Mouse (Mus musculus): ENCODE data around the gene Fam160a2. TPM values are rescaled to one million over a fixed set of nuclear protein-coding genes. Genes with fewer than 3 reads are reported as not detected.
"Not testable (repeated sequence)": the region's sequence is repeated elsewhere in the genome, so short reads cannot be mapped to it uniquely, and the experiment has no call there.

The Fam160a2 gene
- polyA plus RNA-seq, 1 experiment: 14.5 TPM

DNA sequence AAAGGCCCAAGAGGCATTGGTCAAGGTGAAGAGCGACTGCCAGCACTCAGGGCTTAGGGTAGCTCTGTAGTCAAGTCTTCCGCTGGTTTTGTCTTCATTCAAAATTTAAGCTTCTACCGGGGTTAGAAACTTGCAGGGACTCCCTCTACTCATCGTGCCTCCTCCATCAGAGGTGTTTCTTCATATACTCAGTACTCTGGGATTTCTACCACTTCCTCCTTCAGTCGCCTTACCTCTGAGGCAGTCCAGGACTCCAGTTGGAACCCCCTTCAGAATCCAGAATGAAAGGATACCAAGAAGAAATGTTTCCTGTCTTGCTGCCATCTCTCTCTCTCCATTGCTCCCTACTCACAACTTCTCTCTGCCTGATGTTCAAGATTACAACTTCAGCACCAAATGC is 32.6 kb downstream of the Fam160a2 start:
- Histone ChIP-seq H3K27ac (replicated peaks; ENCODE audit: low read depth, low read length) (no peak overlapping the region), H3K4me3 (ENCODE audit: insufficient read depth, low read depth, low read length) (no peak overlapping the region)

GRCm38 (mm10) chr7:105361713-105362112 is 38.1 kb downstream of the Fam160a2 start:
- H3K27ac ChIP-seq (replicated peaks; ENCODE audit: low read depth, low read length): no peak overlapping the region
- H3K4me3 ChIP-seq (ENCODE audit: insufficient read depth, low read depth, low read length): no peak overlapping the region
- no peaks in the 10 kb centered on the region for H3K4me1 ChIP-seq (ENCODE audit: control insufficient read depth, insufficient read depth, insufficient read length, low read length)

More for the DNA sequence above, 32.6 kb downstream of the Fam160a2 start:
- no peaks in the 10 kb centered on the region for H3K4me1 ChIP-seq (ENCODE audit: control insufficient read depth, insufficient read depth, insufficient read length, low read length)

DNA sequence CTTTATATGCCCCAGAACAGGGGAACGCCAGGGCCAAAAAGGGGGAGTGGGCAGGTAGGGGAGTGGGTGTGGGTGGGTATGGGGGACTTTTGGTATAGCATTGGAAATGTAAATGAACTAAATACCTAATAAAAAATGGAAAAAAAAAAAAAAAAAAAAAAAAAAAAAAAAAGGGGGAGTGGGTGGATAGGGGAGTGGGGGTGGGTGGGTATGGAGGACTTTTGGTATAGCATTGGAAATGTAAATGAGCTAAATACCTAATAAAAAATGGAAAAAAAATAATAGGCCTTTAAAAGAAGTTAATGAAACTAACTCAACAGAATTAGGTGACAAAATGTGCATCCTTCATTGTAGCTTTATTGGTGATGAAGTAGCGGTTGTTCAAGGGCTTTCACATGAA is 43.4 kb downstream of the Fam160a2 start:
- H3K27ac ChIP-seq (replicated peaks; ENCODE audit: low read depth, low read length); H3K4me1 ChIP-seq (ENCODE audit: control insufficient read depth, insufficient read depth, insufficient read length, low read length); H3K4me3 ChIP-seq (ENCODE audit: insufficient read depth, low read depth, low read length): not testable (repeated sequence)

GRCm38 (mm10) chr7:105356064-105356463 is 43.8 kb downstream of the Fam160a2 start:
- not testable (repeated sequence) for H3K4me3 ChIP-seq (ENCODE audit: insufficient read depth, low read depth, low read length); H3K27ac ChIP-seq (replicated peaks; ENCODE audit: low read depth, low read length); H3K4me1 ChIP-seq (ENCODE audit: control insufficient read depth, insufficient read depth, insufficient read length, low read length)

- Histone ChIP-seq H3K4me3 (ENCODE audit: insufficient read depth, low read depth, low read length) (no peak overlapping the region), H3K4me1 (ENCODE audit: control insufficient read depth, insufficient read depth, insufficient read length, low read length) (no peaks in the 10 kb centered on the region), H3K27ac (replicated peaks; ENCODE audit: low read depth, low read length) (no peak overlapping the region)
Observed at GRCm38 (mm10) chr7:105342752-105343151, 57.1 kb downstream of the Fam160a2 start.

GRCm38 (mm10) chr7:105342170-105342569 is 57.7 kb downstream of the Fam160a2 start, which contains the start of gene Olfr691:
Gene Olfr691, minus strand, starts transcription at chr7:105342270.
- Histone ChIP-seq H3K4me1 (ENCODE audit: control insufficient read depth, insufficient read depth, insufficient read length, low read length) (no peaks in the 10 kb centered on the region), H3K27ac (replicated peaks; ENCODE audit: low read depth, low read length) (no peak within 1 kb of the TSS), H3K4me3 (ENCODE audit: insufficient read depth, low read depth, low read length) (no peak within 1 kb of the TSS)

DNA sequence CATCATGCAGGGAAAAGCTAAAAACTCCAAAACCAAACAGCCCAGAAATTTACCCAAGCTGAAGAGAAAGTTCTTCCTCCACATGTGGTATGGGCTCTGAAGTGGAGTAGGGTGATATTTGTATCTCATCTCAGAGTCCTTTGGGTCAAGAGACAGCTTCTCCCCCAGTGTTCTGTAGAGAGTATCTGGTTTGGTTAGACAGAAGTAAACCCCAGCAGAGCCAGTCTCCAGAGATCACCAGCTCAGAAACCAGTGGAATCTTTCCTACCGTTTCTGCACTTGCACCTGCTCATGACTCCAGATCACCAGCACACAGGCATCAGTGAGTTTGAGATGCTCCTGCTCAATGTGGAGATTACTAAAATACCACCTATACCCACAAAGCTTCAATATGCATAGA is 65.8 kb downstream of the Fam160a2 start, which contains the start of gene Olfr690:
Gene Olfr690 (minus strand): TSS at position 101 of the 400 bp plus-strand sequence.
- Histone ChIP-seq H3K27ac (replicated peaks; ENCODE audit: low read depth, low read length) (no peak within 1 kb of the TSS), H3K4me1 (ENCODE audit: control insufficient read depth, insufficient read depth, insufficient read length, low read length) (no peaks in the 10 kb centered on the region), H3K4me3 (ENCODE audit: insufficient read depth, low read depth, low read length) (no peak within 1 kb of the TSS)

DNA sequence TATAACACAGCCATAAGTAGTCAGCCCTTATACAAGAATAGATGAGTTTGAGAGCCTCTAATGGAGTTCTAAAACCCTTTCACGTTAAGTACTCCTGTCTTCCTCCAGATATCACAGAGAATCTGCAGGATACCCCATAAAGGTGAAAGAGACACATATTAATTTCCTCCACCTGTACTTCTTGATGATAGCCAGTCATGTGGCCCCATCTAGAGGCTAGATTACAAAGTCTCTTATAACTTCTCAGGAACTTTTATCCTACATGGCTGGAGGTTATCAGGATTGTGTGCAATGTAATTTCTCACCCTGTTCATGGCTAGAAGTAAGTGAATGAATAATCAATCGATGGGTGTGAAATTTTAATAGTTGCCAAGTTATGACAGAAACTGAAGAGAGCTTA is 74.6 kb downstream of the Fam160a2 start:
- no peaks in the 10 kb centered on the region for H3K4me1 ChIP-seq (ENCODE audit: control insufficient read depth, insufficient read depth, insufficient read length, low read length)
- H3K4me3 ChIP-seq (ENCODE audit: insufficient read depth, low read depth, low read length): no peak overlapping the region
- H3K27ac ChIP-seq (replicated peaks; ENCODE audit: low read depth, low read length): no peak overlapping the region

Other genes starting within 250 kb of the Fam160a2 start
- gene Olfr684, start 236.4 kb downstream of the Fam160a2 start, polyA plus RNA-seq (2012; ENCODE audit: insufficient read depth, insufficient read length, missing spikeins): not detected in 2 replicates
- not detected in 2 replicates for gene Olfr685, start 214.0 kb downstream of the Fam160a2 start, polyA plus RNA-seq (2012; ENCODE audit: insufficient read depth, insufficient read length, missing spikeins)
- not detected in 2 replicates for gene Olfr686, start 192.6 kb downstream of the Fam160a2 start, polyA plus RNA-seq (2012; ENCODE audit: insufficient read depth, insufficient read length, missing spikeins)
- gene Olfr688, start 112.0 kb downstream of the Fam160a2 start, polyA plus RNA-seq (2012; ENCODE audit: insufficient read depth, insufficient read length, missing spikeins): not detected in 2 replicates
- gene Olfr689, start 88.9 kb downstream of the Fam160a2 start, polyA plus RNA-seq (2012; ENCODE audit: insufficient read depth, insufficient read length, missing spikeins): not detected in 2 replicates
- gene Olfr690, start 66.0 kb downstream of the Fam160a2 start, polyA plus RNA-seq (2012; ENCODE audit: insufficient read depth, insufficient read length, missing spikeins): not detected in 2 replicates
- gene Olfr691, start 57.8 kb downstream of the Fam160a2 start, polyA plus RNA-seq (2012; ENCODE audit: insufficient read depth, insufficient read length, missing spikeins): not detected in 2 replicates
- not detected in 2 replicates for gene Olfr692, start 31.8 kb downstream of the Fam160a2 start, polyA plus RNA-seq (2012; ENCODE audit: insufficient read depth, insufficient read length, missing spikeins)
- gene Gm5901, start 25.0 kb downstream of the Fam160a2 start, polyA plus RNA-seq (2012; ENCODE audit: insufficient read depth, insufficient read length, missing spikeins): not detected in 2 replicates
- not detected in 2 replicates for gene Cnga4, start 4.5 kb upstream of the Fam160a2 start, polyA plus RNA-seq (2012; ENCODE audit: insufficient read depth, insufficient read length, missing spikeins)
- gene Cckbr, start 25.7 kb upstream of the Fam160a2 start, polyA plus RNA-seq (2012; ENCODE audit: insufficient read depth, insufficient read length, missing spikeins): not detected in 2 replicates
- 26.8 and 32.1 TPM in 2 replicates for gene Cavin3, start 82.2 kb upstream of the Fam160a2 start, polyA plus RNA-seq (2012; ENCODE audit: insufficient read depth, insufficient read length, missing spikeins)
- gene Smpd1, start 154.3 kb upstream of the Fam160a2 start, polyA plus RNA-seq (2012; ENCODE audit: insufficient read depth, insufficient read length, missing spikeins): 66.9 and 75.0 TPM in 2 replicates
- 4.7 and 5.9 TPM in 2 replicates for gene Apbb1, start 181.6 kb upstream of the Fam160a2 start, polyA plus RNA-seq (2012; ENCODE audit: insufficient read depth, insufficient read length, missing spikeins)
- 2.8 TPM in 1 of 2 replicates, not detected in the other for gene Hpx, start 200.1 kb upstream of the Fam160a2 start, polyA plus RNA-seq (2012; ENCODE audit: insufficient read depth, insufficient read length, missing spikeins)
- 11.1 and 15.2 TPM in 2 replicates for gene Trim3, start 233.5 kb upstream of the Fam160a2 start, polyA plus RNA-seq (2012; ENCODE audit: insufficient read depth, insufficient read length, missing spikeins)
- gene Timm10b, start 240.0 kb upstream of the Fam160a2 start, polyA plus RNA-seq (2012; ENCODE audit: insufficient read depth, insufficient read length, missing spikeins): 161 and 175 TPM in 2 replicates
- gene Arfip2, start 240.4 kb upstream of the Fam160a2 start, polyA plus RNA-seq (2012; ENCODE audit: insufficient read depth, insufficient read length, missing spikeins): 25.8 and 26.9 TPM in 2 replicates
- 3.1 and 6.7 TPM in 2 replicates for gene Gm45799, start 240.5 kb upstream of the Fam160a2 start, polyA plus RNA-seq (2012; ENCODE audit: insufficient read depth, insufficient read length, missing spikeins)

All from brown adipose tissue, adult 24 weeks (tissue).